Mouse (Mus musculus): ENCODE data around the gene Vkorc1l1. TPM values are rescaled to one million over a fixed set of nuclear protein-coding genes. Genes with fewer than 3 reads are reported as not detected.

Gene Vkorc1l1
- total RNA-seq, 2 experiments from 2014 or later, result 14.1 to 16.4 TPM

DNA sequence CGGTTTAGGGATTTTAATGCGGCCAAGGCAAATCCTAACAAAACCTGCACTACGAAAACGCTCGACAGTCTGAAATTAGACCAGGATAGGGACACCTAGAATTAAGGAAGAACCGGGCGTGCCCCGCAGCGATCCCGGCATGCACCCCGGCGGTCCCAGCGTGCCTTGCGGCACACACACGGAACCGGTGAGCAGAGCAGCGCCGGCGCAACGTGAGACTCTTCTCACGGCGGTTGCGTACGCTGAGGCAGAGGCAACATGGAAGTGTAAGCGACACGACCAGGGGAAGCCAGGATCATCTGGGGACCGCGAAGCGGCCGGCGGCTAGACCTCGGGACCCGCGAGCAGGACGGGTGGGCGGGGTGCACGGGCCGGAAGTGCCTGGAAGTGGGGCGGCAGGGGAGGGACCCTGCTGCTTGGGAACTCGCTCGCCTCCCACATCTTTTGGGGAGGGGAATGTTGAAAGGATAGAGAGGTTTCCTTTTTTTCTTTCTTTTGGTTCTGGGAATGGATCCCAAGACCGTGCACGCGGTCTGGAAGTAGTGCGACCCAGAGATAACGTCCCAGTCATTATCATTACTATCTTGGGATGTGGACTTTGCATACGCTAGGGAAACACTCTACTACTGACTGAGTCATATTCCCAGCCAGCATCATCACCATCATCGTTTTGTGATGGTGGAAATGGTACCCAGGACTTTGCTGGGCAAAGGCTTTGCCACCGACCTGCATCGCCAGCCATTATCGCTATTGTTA, 87.5 kb downstream of the Vkorc1l1 start, which contains the start of the genes Asl and Crcp:
Gene Asl (minus strand): TSS at position 106 of the 756 bp plus-strand sequence.
Gene Crcp (plus strand): TSS at position 149 of the 756 bp plus-strand sequence.
- intact Hi-C loops (cut with DNase I), result no loop called here
- peak; percentile 66 for DNase-seq (ENCODE audit: low spot score)

DNA sequence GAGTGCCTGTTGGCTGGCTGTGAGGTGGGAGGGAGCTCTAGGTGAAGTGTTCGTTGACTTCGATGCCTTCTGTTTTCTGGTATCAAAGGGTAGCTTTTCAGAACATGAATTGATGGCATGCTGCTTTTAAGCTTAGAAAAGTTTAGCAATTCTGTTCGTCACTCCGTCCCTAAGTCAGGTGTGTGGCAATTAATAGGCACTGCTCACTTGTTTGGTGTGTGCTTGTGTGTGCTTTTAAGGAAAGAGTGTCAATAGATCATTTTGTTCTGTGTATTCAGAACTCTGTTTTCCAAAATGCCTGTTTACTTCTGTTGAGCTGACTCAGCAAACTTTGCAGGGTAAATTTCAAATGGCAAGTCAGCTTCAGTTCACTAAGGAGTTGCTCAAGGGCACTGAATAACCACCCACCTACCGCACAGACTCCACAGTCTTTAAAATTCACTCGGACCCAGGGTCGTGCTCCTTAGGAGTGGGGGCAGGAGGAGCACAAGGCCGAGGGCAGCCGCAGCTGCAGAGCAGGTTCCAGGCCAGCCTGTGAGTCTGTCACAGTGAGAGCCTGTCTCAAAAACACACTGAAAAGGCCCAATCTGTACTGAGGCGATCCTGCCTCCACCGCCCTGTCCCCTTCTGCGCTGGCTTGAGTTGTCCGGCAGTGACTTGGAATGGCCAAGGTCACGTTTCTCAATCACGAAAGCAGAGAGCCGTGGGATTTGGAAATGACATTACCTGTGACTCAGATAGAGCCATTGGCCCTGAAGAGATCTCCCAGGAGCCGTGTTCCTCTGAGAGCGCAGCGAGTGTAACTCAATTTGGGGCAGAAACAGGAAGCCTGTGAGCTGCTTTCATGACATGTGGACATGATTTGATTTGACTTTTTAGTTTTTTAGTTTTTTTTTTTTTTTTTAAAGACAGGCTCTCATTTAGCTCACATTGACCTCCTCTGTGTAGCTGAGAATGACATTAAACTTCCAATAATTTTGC, 89.9 kb downstream of the Vkorc1l1 start:
- intact Hi-C loops (cut with DNase I), result no loop called here
- DNase-seq (ENCODE audit: low spot score), result no peak

DNA sequence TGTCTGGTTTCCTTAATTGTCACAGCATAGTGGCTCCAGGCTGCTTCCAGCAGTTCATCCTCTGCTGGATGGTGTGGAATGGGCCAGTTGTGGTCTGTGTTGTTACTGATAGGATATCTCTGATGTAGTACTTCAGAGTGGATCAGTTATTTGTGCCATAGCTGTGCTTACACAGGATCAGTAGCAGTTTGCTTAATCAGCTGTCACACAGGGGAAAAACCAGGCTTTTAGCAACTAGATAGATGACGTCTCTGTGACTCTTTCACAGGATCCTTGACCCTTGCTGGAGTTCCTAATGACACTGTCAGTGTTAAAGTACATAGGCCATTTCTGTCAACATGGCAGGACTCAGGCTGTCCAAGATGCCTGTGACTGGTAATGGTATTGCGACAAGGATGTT, 92.1 kb downstream of the Vkorc1l1 start:
- intact Hi-C loops (cut with DNase I), result no loop called here
- DNase-seq (ENCODE audit: low spot score), result no peak

Other genes starting within 250 kb of the Vkorc1l1 start
- not detected for gene Sept14, start 233.5 kb upstream of the Vkorc1l1 start, total RNA-seq (2021)
- 10 to 100 TPM; 78.7 to 99.2 TPM for gene Mrps17, start 226.5 kb upstream of the Vkorc1l1 start, total RNA-seq (2021)
- 100 to 1,000 TPM; 737 to 807 TPM for gene Nipsnap2, start 216.9 kb upstream of the Vkorc1l1 start, total RNA-seq (2021)
- 10 to 100 TPM; 10.6 to 13.2 TPM for gene Psph, start 154.5 kb upstream of the Vkorc1l1 start, total RNA-seq (2021)
- gene Sumf2, start 95.0 kb upstream of the Vkorc1l1 start, total RNA-seq (2021), result 10 to 100 TPM; 10.0 to 12.2 TPM
- 1,000 to 10,000 TPM; 1,029 to 1,056 TPM for gene Chchd2, start 54.5 kb upstream of the Vkorc1l1 start, total RNA-seq (2021)
- under 1 TPM; 0.21 to 0.31 TPM for gene Zbed5, start 46.2 kb upstream of the Vkorc1l1 start, total RNA-seq (2021)
- 10 to 100 TPM; 16.1 to 18.4 TPM for gene Phkg1, start 43.4 kb upstream of the Vkorc1l1 start, total RNA-seq (2021)
- gene Nupr1l, start 33.4 kb upstream of the Vkorc1l1 start, total RNA-seq (2021), result 1 to 10 TPM; 1.1 to 1.5 TPM
- 10 to 100 TPM; 12.3 to 13.4 TPM for gene Gusb, start 61.1 kb downstream of the Vkorc1l1 start, total RNA-seq (2021)
- 1 to 10 TPM; 4.8 to 6.3 TPM for gene Asl, start 87.3 kb downstream of the Vkorc1l1 start, total RNA-seq (2021)
- 10 to 100 TPM; 10.1 to 11.5 TPM for gene Crcp, start 87.3 kb downstream of the Vkorc1l1 start, total RNA-seq (2021)
- gene Tpst1, start 131.4 kb downstream of the Vkorc1l1 start, total RNA-seq (2021), result 10 to 100 TPM; 10.7 to 13.7 TPM
- gene Kctd7, start 202.9 kb downstream of the Vkorc1l1 start, total RNA-seq (2021), result 1 to 10 TPM; 2.0 to 2.6 TPM
- gene Rabgef1, start 229.8 kb downstream of the Vkorc1l1 start, total RNA-seq (2021), result 10 to 100 TPM; 18.5 to 20.2 TPM